Mouse (Mus musculus) kidney, embryonic 16.5 days (tissue): Measurements from ENCODE around the gene Cyp2d10. TPM values are rescaled to one million over a fixed set of nuclear protein-coding genes. Genes with fewer than 3 reads are reported as not detected.
"Not testable (repeated sequence)": the region's sequence is repeated elsewhere in the genome, so short reads cannot be mapped to it uniquely, and the experiment has no call there.

ENCODE experiments used
- ATAC-seq: fragments of 200-750 bp; cut with Nextera tagmentation; 2 replicates; pipeline ENCODE4 v1.8.0; 2017; ENCODE audit warnings: moderate TSS enrichment; ENCODE audit not compliant: low FRiP score, low TSS enrichment
- H3K27ac ChIP-seq: fragments of 300-500 bp; sonication (generic); 2 replicates; pipeline ENCODE4 v1.5.1; 2014; ENCODE audit warnings: low read length
- H3K27me3 ChIP-seq: fragments of 300-500 bp; sonication (generic); 2 replicates; pipeline ENCODE4 v1.6.1; 2014; ENCODE audit warnings: low read length, control low read depth, mixed read lengths; ENCODE audit not compliant: insufficient read depth
- H3K36me3 ChIP-seq: fragments of 300-500 bp; sonication (generic); 2 replicates; pipeline ENCODE4 v1.6.1; 2014; ENCODE audit warnings: low read length, control low read depth, mixed read lengths; ENCODE audit not compliant: insufficient read depth
- H3K4me1 ChIP-seq: fragments of 300-500 bp; sonication (generic); 2 replicates; pipeline ENCODE4 v1.6.1; 2014; ENCODE audit warnings: low read length, control low read depth, mixed read lengths; ENCODE audit not compliant: insufficient read depth
- H3K4me2 ChIP-seq: fragments of 300-500 bp; sonication (generic); replicated peaks from 2 replicates; pipeline ENCODE4 v1.6.1; 2014; ENCODE audit warnings: low read depth, low read length
- H3K4me3 ChIP-seq: fragments of 300-500 bp; sonication (generic); 2 replicates; pipeline ENCODE4 v1.5.1; 2014; ENCODE audit warnings: mild to moderate bottlenecking, low read length
- H3K9ac ChIP-seq: fragments of 300-500 bp; sonication (generic); replicated peaks from 2 replicates; pipeline ENCODE4 v1.6.1; 2014; ENCODE audit warnings: low read length
- H3K9me3 ChIP-seq: fragments of 300-500 bp; sonication (generic); 2 replicates; pipeline ENCODE4 v1.6.1; 2016; ENCODE audit warnings: low read length, control low read depth
- WGBS: fragments of 180-500 bp; shearing (Covaris S2); extraction: QIAGEN DNeasy Blood & Tissue Kit; methylation state at CpG from one replicate; pipeline ENCODE4 v1.1.7; 2014; 5-methylcytosine and 5-hydroxymethylcytosine counted together
- polyA plus RNA-seq: library from polyadenylated mRNA; unstranded; fragments of >200 nt; fragmentation: Nextera tagmentation; extraction: Ambion mirVana; gene quantifications from 2 replicates; pipeline ENCODE4 v1.2.1, GENCODE M21; 2015

The Cyp2d10 gene
- polyA plus RNA-seq, 1 experiment from 2014 or later: 0.26 TPM

DNA sequence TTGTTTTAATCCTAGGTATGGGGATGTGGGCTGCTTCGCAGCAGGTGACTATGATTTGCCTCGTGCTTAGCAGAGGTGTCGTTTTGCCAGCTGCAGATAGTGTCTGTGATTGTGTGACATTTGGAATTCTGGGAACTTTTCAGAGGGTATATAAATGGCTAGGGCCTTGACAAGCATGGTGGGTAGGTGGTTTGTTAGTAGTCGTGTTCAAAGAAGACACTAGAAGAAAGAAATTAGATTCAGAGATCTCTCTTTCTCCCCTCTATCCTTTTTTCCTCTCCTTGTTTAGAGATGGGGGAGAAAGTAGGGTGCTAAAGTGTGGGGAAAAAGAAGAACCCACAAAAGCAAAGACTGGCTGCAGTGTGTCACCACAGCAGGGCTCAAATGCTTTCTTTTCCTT lies 38.8 kb downstream of the Cyp2d10 start:
- H3K27ac ChIP-seq: no peak overlapping the region
- H3K9me3 ChIP-seq: no peaks in the 10 kb centered on the region
- no peaks in the 10 kb centered on the region for H3K36me3 ChIP-seq
- H3K9ac ChIP-seq: no peak overlapping the region
- ATAC-seq: no peak
- no peak overlapping the region for H3K4me3 ChIP-seq
- no peak overlapping the region for H3K4me2 ChIP-seq
- WGBS: 87% methylated on average over 4 of the region's 4 CpGs
- H3K4me1 ChIP-seq: no peaks in the 10 kb centered on the region
- no peaks in the 10 kb centered on the region for H3K27me3 ChIP-seq

- not testable (repeated sequence) for H3K4me3 ChIP-seq, H3K4me2 ChIP-seq
- 11% methylated on average over 6 of the region's 9 CpGs for WGBS
These were observed 42.4 kb downstream of the Cyp2d10 start for GRCm38 (mm10) chr15:82364561-82364960.

DNA sequence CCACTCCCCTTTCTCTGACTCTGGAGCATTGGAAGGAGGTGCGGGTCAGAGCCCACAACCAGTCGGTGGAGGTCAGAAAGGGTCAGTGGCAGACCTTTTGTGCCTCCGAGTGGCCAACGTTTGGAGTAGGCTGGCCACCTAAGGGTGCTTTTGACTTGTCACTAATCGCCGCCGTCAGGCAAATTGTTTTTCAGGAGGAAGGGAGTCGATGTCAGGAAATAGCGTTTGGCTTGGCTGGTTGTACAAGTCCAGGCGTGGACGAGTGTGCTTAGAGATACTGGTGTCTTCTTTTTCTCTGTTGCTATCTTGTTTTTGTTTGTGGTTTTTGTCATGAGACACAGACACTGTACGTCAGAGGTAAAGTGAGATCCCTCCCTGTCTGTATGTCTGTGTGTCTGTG lies 43.2 kb downstream of the Cyp2d10 start:
- not testable (repeated sequence) for H3K4me2 ChIP-seq, H3K9me3 ChIP-seq, H3K9ac ChIP-seq, H3K27ac ChIP-seq, H3K4me3 ChIP-seq, H3K36me3 ChIP-seq, ATAC-seq, H3K27me3 ChIP-seq
- peaks cover 12% of the 10 kb centered on the region; the same call in 1 of the 2 replicates for H3K4me1 ChIP-seq
- WGBS: 41% methylated on average over 7 of the region's 12 CpGs

More at GRCm38 (mm10) chr15:82364561-82364960, 42.4 kb downstream of the Cyp2d10 start:
- not testable (repeated sequence) for H3K9ac ChIP-seq, H3K9me3 ChIP-seq, H3K27ac ChIP-seq, ATAC-seq, H3K36me3 ChIP-seq, H3K4me1 ChIP-seq, H3K27me3 ChIP-seq

DNA sequence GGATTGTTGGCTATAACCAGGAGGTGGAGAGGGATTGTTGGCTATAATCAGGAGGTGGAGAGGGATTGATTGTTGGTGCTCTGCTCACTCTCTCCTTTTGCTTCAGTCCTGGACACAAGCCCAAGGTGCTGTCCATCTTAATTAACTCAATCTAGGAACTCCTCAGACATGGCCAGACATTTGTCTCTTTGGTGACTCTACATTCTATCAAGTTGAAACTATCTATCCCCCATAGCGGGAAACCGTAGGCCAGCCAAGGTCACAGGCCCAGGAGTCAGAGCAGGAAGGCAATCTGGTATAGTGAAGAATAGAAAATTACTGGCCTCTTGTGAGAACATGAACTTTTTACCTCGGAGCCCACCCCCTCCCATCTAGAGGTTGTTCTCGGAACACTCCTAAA lies 44.8 kb downstream of the Cyp2d10 start:
- Histone ChIP-seq H3K4me1 (peaks cover 17% of the 10 kb centered on the region; the same call in 1 of the 2 replicates), H3K9me3 (no peaks in the 10 kb centered on the region), H3K9ac (no peak overlapping the region), H3K27ac (peak overlapping the region; percentile 65), H3K4me3 (no peak overlapping the region), H3K36me3 (no peaks in the 10 kb centered on the region), H3K27me3 (no peaks in the 10 kb centered on the region), H3K4me2 (no peak overlapping the region)
- no peak for ATAC-seq
- 52% methylated on average over 3 of the region's 4 CpGs for WGBS

DNA sequence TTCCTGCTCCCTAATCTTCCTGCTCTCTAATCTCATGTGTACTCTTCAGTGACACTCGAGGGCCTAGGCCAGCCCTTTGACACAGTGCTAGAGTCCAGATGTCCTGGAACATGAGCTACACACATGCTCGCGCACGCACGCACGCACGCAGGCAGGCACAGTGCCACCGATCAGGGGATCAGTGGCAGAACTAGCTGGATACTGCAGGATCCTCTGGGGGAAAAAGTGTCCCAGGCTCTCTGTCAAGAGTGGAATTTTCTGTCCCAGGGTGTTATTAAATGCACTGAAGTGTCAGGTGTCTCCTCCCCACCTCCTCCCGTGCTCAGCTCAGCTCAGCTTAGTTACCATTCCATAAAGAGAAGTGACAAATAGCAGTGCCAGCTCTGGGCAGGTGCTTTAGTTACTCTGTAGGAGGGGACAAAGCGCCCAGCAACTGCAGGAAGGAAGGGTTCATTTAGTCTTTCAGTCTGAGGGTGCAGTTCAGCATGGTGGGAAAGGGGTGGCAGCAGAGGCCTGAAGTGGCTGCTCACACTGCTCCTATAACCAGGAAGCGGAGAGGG lies 45.5 kb downstream of the Cyp2d10 start:
- ATAC-seq: peak; percentile 86
- Histone ChIP-seq H3K27me3 (no peaks in the 10 kb centered on the region), H3K36me3 (no peaks in the 10 kb centered on the region), H3K4me1 (peaks cover 17% of the 10 kb centered on the region; the same call in 1 of the 2 replicates), H3K9me3 (no peaks in the 10 kb centered on the region), H3K4me3 (no peak overlapping the region), H3K4me2 (no peak overlapping the region), H3K9ac (0 out of 2 replicates have a peak overlapping the region, but pooled peaks have one; percentile 27), H3K27ac (peak overlapping the region; percentile 29)
- 63% methylated on average over 11 of the region's 11 CpGs for WGBS

DNA sequence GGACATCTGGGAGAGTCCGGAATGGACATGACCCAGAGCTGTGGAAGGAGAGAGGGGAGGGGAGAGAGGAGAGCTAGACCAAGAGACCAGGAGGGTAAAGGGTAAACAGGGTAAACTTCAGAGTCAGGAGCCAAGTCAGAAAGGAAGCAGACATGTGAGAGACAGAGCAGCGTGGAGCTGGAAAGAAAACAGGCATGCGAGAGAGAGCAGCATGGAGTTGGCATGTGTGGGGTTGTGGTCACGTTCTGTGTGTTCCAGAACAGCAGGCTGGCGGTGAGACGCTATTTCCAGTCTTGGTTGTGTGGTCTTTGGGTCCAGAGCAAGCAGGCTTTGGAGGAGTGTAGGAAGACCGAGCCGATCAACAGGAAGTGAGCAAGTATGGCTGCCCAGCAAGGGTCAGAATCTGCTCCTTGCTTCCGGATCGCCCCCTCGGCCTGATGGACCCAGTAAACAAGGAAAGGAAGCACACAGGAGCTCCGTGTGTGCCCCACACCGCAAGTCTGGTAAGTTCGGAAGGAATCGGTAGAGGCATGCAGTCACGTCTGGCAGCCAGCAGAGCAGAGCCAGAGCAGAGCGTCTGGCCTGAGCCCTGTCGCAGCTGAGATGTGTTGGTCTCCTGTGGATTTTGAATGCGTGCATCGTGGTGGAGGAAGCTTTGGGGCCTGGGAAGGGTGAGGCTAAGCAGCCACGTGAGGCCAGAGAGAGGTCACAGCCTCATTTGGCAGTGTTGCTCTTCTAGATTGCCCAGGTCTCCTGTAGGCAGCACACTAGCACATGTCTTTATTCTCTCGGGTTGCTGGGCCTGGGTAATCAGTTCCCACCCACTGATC lies 48.3 kb downstream of the Cyp2d10 start:
- peak overlapping the region; percentile 27; the same call in 1 of the 2 replicates for H3K27ac ChIP-seq
- WGBS: 48% methylated on average over 22 of the region's 22 CpGs
- 0 out of 2 replicates have a peak overlapping the region, but pooled peaks have one; percentile 14 for H3K4me2 ChIP-seq
- no peaks in the 10 kb centered on the region for H3K27me3 ChIP-seq
- H3K9ac ChIP-seq: 0 out of 2 replicates have a peak overlapping the region, but pooled peaks have one; percentile 42
- peaks cover 23% of the 10 kb centered on the region for H3K4me1 ChIP-seq
- no peaks in the 10 kb centered on the region for H3K9me3 ChIP-seq
- H3K4me3 ChIP-seq: no peak overlapping the region
- no peak for ATAC-seq
- H3K36me3 ChIP-seq: no peaks in the 10 kb centered on the region

GRCm38 (mm10) chr15:82354126-82354945 lies 52.7 kb downstream of the Cyp2d10 start, which contains the start of gene Ndufa6:
Gene Ndufa6, minus strand, starts transcription at chr15:82354322.
- peak within 1 kb of the TSS; percentile 89 for H3K4me2 ChIP-seq
- H3K27me3 ChIP-seq: no peaks in the 10 kb centered on the region
- H3K9ac ChIP-seq: peak within 1 kb of the TSS; percentile 99
- peaks cover 16% of the 10 kb centered on the region for H3K36me3 ChIP-seq
- 2% methylated on average over 57 of the region's 57 CpGs for WGBS
- peak within 1 kb of the TSS; percentile 98 for H3K4me3 ChIP-seq
- peaks cover 27% of the 10 kb centered on the region for H3K4me1 ChIP-seq
- ATAC-seq: peak; percentile 100
- H3K27ac ChIP-seq: peak within 1 kb of the TSS; percentile 94
- H3K9me3 ChIP-seq: no peaks in the 10 kb centered on the region

- H3K4me2 ChIP-seq: peak overlapping the region; percentile 89
- no peaks in the 10 kb centered on the region for H3K27me3 ChIP-seq
- peaks cover 23% of the 10 kb centered on the region for H3K4me1 ChIP-seq
- peak overlapping the region; percentile 99 for H3K9ac ChIP-seq
- H3K4me3 ChIP-seq: peak overlapping the region; percentile 98
- no peaks in the 10 kb centered on the region for H3K9me3 ChIP-seq
- WGBS: under 1% methylated on average over 23 of the region's 23 CpGs
- peak overlapping the region; percentile 83 for H3K27ac ChIP-seq
- peaks cover 22% of the 10 kb centered on the region for H3K36me3 ChIP-seq
- ATAC-seq: no peak
These were observed 53.3 kb downstream of the Cyp2d10 start for GRCm38 (mm10) chr15:82353745-82354113.

DNA sequence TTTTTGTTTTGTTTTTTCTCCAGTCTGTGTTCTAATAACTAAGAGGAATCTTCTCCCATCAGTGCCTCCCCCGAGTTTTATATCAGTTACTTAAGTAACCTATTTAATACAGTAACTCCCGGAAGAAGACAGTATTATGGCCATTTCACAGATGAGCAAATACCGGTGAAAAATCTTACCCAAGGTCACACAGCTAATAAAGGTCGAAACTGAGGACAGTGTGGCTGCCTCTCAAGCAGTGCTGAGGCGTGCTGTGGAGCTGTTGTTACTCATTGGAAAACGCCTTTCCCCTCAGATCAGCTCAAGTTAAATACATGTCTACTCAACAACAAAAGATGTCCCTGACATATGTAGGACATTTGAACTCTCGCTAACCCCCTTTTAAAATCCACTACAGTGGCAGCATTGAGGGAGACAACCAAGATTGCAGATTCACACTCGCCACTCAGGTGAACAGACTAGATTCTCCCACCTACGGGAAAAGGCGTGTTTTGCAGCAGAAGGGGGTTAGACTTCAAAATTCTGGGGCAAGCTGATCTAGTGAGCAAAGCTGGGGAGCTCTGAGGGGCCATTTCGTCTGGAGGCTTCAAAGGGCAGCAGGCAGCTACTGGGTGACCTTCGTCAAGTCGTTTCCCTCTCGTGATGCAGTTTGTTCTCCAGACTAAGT lies 53.8 kb downstream of the Cyp2d10 start:
- H3K27ac ChIP-seq: peak overlapping the region; percentile 83; the same call in 1 of the 2 replicates
- H3K9ac ChIP-seq: peak overlapping the region; percentile 99
- peak overlapping the region; percentile 98 for H3K4me3 ChIP-seq
- H3K9me3 ChIP-seq: no peaks in the 10 kb centered on the region
- peaks cover 28% of the 10 kb centered on the region for H3K36me3 ChIP-seq
- peak overlapping the region; percentile 89 for H3K4me2 ChIP-seq
- no peak for ATAC-seq
- no peaks in the 10 kb centered on the region for H3K27me3 ChIP-seq
- H3K4me1 ChIP-seq: peaks cover 18% of the 10 kb centered on the region
- WGBS: 19% methylated on average over 14 of the region's 14 CpGs
